Mouse (Mus musculus): ENCODE results near the gene Olfr573-ps1. TPM values are rescaled to one million over a fixed set of nuclear protein-coding genes. Genes with fewer than 3 reads are reported as not detected.

Olfr573-ps1 gene
- total RNA-seq, 2 experiments from 2014 or later = not detected

- intact Hi-C loops (cut with DNase I) = loop anchor here (5.0 kb wide), 2 partner anchors 250 to 405 kb away; no protein-coding TSS in a partner anchor
- no peak within 1 kb of the TSS for H3K4me3 ChIP-seq
- no peak for TF ChIP-seq CTCF (IDR thresholded peaks at IDR 0.05)
Measured at GRCm38 (mm10) chr7:102917032-102917875, 25.1 kb downstream of the Olfr573-ps1 start, which contains the start of gene Olfr571. TSS of gene Olfr571 (minus strand) at chr7:102917536.

GRCm38 (mm10) chr7:102916405-102916804 is 26.0 kb downstream of the Olfr573-ps1 start:
- TF ChIP-seq CTCF (IDR thresholded peaks at IDR 0.05) = no peak
- H3K27ac ChIP-seq = no peak overlapping the region
- intact Hi-C loops (cut with DNase I) = loop anchor here (5.0 kb wide), 2 partner anchors 249 to 404 kb away; no protein-coding TSS in a partner anchor
- H3K4me3 ChIP-seq = no peak overlapping the region
- no peak for DNase-seq

More at GRCm38 (mm10) chr7:102917032-102917875, 25.1 kb downstream of the Olfr573-ps1 start, which contains the start of gene Olfr571:
- no peak within 1 kb of the TSS for H3K27ac ChIP-seq
- no peak for DNase-seq

DNA sequence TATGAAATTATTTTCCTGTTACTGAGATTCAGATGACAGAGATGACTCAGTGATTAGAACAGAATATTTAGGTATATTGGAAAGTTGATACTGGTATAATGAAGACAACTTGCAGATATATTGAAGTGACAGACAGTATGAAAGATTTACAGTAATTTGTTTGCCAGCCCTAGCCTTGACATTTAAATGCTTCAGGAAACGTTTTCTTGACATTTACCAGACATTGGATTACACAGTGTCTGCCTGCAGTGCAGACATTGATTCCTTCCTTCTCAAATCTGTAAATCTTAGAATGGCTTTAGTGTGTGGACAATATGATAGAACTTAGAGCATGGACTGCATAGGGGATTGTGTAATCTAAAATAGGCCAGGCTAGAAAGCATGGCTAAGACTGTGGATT is 27.1 kb downstream of the Olfr573-ps1 start:
- no peak for DNase-seq
- intact Hi-C loops (cut with DNase I) = loop anchor here (5.0 kb wide), 2 partner anchors 248 to 403 kb away; no protein-coding TSS in a partner anchor
- H3K4me3 ChIP-seq = no peak overlapping the region
- H3K27ac ChIP-seq = no peak overlapping the region
- no peak for TF ChIP-seq CTCF (IDR thresholded peaks at IDR 0.05)

Other genes with a start within 250 kb of the Olfr573-ps1 start
- gene Olfr557, start 246.7 kb downstream of the Olfr573-ps1 start, total RNA-seq (2021) = not detected
- gene Olfr558, start 240.4 kb downstream of the Olfr573-ps1 start, total RNA-seq (2021) = 1 to 10 TPM; 1.4 to 1.5 TPM
- gene Olfr33, start 223.5 kb downstream of the Olfr573-ps1 start, total RNA-seq (2021) = not detected
- not detected for gene Olfr559, start 215.1 kb downstream of the Olfr573-ps1 start, total RNA-seq (2021)
- gene Olfr560, start 183.2 kb downstream of the Olfr573-ps1 start, total RNA-seq (2021) = not detected
- gene Olfr78, start 183.1 kb downstream of the Olfr573-ps1 start, total RNA-seq (2021) = under 1 TPM; 0.33 to 0.61 TPM
- gene Olfr561, start 171.4 kb downstream of the Olfr573-ps1 start, total RNA-seq (2021) = not detected
- gene Olfr564, start 139.1 kb downstream of the Olfr573-ps1 start, total RNA-seq (2021) = not detected
- gene Olfr566, start 83.8 kb downstream of the Olfr573-ps1 start, total RNA-seq (2021) = not detected
- gene Olfr568, start 65.5 kb downstream of the Olfr573-ps1 start, total RNA-seq (2021) = not detected
- not detected for gene Olfr569, start 51.7 kb downstream of the Olfr573-ps1 start, total RNA-seq (2021)
- not detected for gene Olfr570, start 48.0 kb downstream of the Olfr573-ps1 start, total RNA-seq (2021)
- not detected for gene Olfr571, start 25.0 kb downstream of the Olfr573-ps1 start, total RNA-seq (2021)
- not detected for gene Olfr572, start 18.2 kb downstream of the Olfr573-ps1 start, total RNA-seq (2021)
- not detected for gene Olfr574, start 5.9 kb upstream of the Olfr573-ps1 start, total RNA-seq (2021)
- not detected for gene Olfr575, start 16.2 kb upstream of the Olfr573-ps1 start, total RNA-seq (2021)
- gene Olfr576, start 20.1 kb upstream of the Olfr573-ps1 start, total RNA-seq (2021) = not detected
- not detected for gene Olfr577, start 33.4 kb upstream of the Olfr573-ps1 start, total RNA-seq (2021)
- not detected for gene Olfr578, start 46.7 kb upstream of the Olfr573-ps1 start, total RNA-seq (2021)
- gene Olfr582, start 95.4 kb upstream of the Olfr573-ps1 start, total RNA-seq (2021) = not detected
- gene Olfr583, start 108.7 kb upstream of the Olfr573-ps1 start, total RNA-seq (2021) = not detected
- not detected for gene Olfr584, start 139.3 kb upstream of the Olfr573-ps1 start, total RNA-seq (2021)
- gene Olfr585, start 155.1 kb upstream of the Olfr573-ps1 start, total RNA-seq (2021) = not detected
- gene Olfr586, start 183.1 kb upstream of the Olfr573-ps1 start, total RNA-seq (2021) = not detected
- not detected for gene Olfr588-ps1, start 198.3 kb upstream of the Olfr573-ps1 start, total RNA-seq (2021)
- not detected for gene Olfr589, start 213.8 kb upstream of the Olfr573-ps1 start, total RNA-seq (2021)
- gene Olfr591, start 235.8 kb upstream of the Olfr573-ps1 start, total RNA-seq (2021) = not detected
- gene Olfr592, start 242.2 kb upstream of the Olfr573-ps1 start, total RNA-seq (2021) = not detected

All from gastrocnemius, adult 2 months (tissue).